Mouse (Mus musculus) limb, embryonic 14.5 days (tissue): Measurements from ENCODE around the gene Zfp385c. TPM values are rescaled to one million over a fixed set of nuclear protein-coding genes. Genes with fewer than 3 reads are reported as not detected.

ENCODE experiments used
- ATAC-seq: fragments of 200-750 bp; cut with Nextera tagmentation; 2 replicates; pipeline ENCODE4 v1.8.0; 2017; ENCODE audit warnings: low read depth, moderate number of reproducible peaks, moderate TSS enrichment; ENCODE audit not compliant: low FRiP score
- DNase-seq: peaks from one replicate; pipeline ENCODE4 v3.0.0-alpha.2; 2015; ENCODE audit warnings: low spot score
- H3K27ac ChIP-seq: fragments of 300-500 bp; sonication (generic); replicated peaks from 2 replicates; pipeline ENCODE4 v1.5.1; 2014; ENCODE audit warnings: low read depth, mild to moderate bottlenecking, low read length, moderate library complexity, mixed read lengths
- H3K27me3 ChIP-seq: fragments of 300-500 bp; sonication (generic); 2 replicates; pipeline ENCODE4 v1.6.1; 2014; ENCODE audit warnings: low read length, mixed read lengths; ENCODE audit not compliant: control insufficient read depth, insufficient read depth
- H3K36me3 ChIP-seq: fragments of 300-500 bp; sonication (generic); 2 replicates; pipeline ENCODE4 v1.6.1; 2014; ENCODE audit warnings: mild to moderate bottlenecking, low read length, moderate library complexity, mixed read lengths; ENCODE audit not compliant: control insufficient read depth, insufficient read depth
- H3K4me1 ChIP-seq: fragments of 300-500 bp; sonication (generic); 2 replicates; pipeline ENCODE4 v1.6.1; 2014; ENCODE audit warnings: antibody characterized with exemption, low read length, mixed read lengths; ENCODE audit not compliant: control insufficient read depth, insufficient read depth
- H3K4me2 ChIP-seq: fragments of 300-500 bp; sonication (generic); replicated peaks from 2 replicates; pipeline ENCODE4 v1.6.1; 2014; ENCODE audit warnings: low read depth, mild to moderate bottlenecking, low read length, moderate library complexity; ENCODE audit not compliant: severe bottlenecking
- H3K4me3 ChIP-seq: fragments of 300-500 bp; sonication (generic); replicated peaks from 2 replicates; pipeline ENCODE4 v1.5.1; 2014; ENCODE audit warnings: low read length
- H3K9ac ChIP-seq: fragments of 300-500 bp; sonication (generic); 2 replicates; pipeline ENCODE4 v1.6.1; 2014; ENCODE audit warnings: mild to moderate bottlenecking, low read depth, low read length, moderate library complexity; ENCODE audit not compliant: severe bottlenecking
- H3K9me3 ChIP-seq: fragments of 300-500 bp; sonication (generic); 2 replicates; pipeline ENCODE4 v1.6.1; 2016; ENCODE audit warnings: low read length; ENCODE audit not compliant: control insufficient read depth
- POLR2A ChIP-seq: fragments of 200-500 bp; IDR thresholded peaks from 2 replicates; pipeline ENCODE4 v1.8.0; 2012; ENCODE audit warnings: inconsistent platforms, mild to moderate bottlenecking, moderate library complexity, borderline replicate concordance; ENCODE audit not compliant: insufficient read depth, insufficient read length; ENCODE audit errors: extremely low read depth
- WGBS: fragments of 180-500 bp; shearing (Covaris S2); extraction: QIAGEN DNeasy Blood & Tissue Kit; methylation state at CpG from one replicate; pipeline ENCODE4 v1.1.7; 2014; 5-methylcytosine and 5-hydroxymethylcytosine counted together
- polyA plus RNA-seq, 2 experiments: library from polyadenylated mRNA; depleted of rRNA in 1 of 2; stranded (reverse) in 1 of 2; unstranded in 1 of 2; fragments of >200 nt; fragmentation: Nextera tagmentation in 1 of 2; extraction: Ambion mirVana in 1 of 2; gene quantifications; 2 replicates each; pipeline versions ENCODE4 v1.2.1 to v1.2.3; 2012 to 2014

The Zfp385c gene
- polyA plus RNA-seq, 2 experiments, result 0.72 to 6.4 TPM

- WGBS, result 82% methylated on average over 6 of the region's 6 CpGs
- no peak for TF ChIP-seq POLR2A
- no peak overlapping the region for H3K9ac ChIP-seq
- no peak for DNase-seq
- no peak overlapping the region for H3K4me3 ChIP-seq
- H3K4me2 ChIP-seq, result no peak overlapping the region
- no peak overlapping the region for H3K27ac ChIP-seq
- H3K4me1 ChIP-seq, result no peaks in the 10 kb centered on the region
- H3K9me3 ChIP-seq, result no peaks in the 10 kb centered on the region
- peaks cover 8% of the 10 kb centered on the region; the same call in 1 of the 2 replicates for H3K36me3 ChIP-seq
- H3K27me3 ChIP-seq, result no peaks in the 10 kb centered on the region
- no peak for ATAC-seq
Measured at GRCm38 (mm10) chr11:100728601-100729000, 36.3 kb upstream of the Zfp385c start.

DNA sequence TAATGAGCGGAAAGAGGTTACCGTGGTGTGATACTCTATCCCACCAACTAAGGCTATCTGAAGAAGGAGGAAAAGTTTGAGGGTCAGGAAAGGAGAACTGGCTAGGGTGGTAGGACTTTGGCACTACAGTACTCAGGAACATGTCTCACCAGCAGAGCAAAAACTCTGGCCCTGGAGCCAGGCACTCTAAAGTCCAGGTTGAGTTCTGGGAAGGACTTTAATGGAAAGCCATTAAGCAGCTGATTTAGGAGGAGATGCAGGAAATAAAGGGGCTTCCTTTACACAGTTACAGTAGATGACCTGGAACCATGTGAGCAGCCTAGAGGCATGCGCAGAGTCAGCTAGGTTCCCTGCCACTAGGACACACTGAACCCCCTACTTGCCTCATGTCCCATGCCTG lies 34.9 kb upstream of the Zfp385c start:
- H3K27me3 ChIP-seq, result no peaks in the 10 kb centered on the region

DNA sequence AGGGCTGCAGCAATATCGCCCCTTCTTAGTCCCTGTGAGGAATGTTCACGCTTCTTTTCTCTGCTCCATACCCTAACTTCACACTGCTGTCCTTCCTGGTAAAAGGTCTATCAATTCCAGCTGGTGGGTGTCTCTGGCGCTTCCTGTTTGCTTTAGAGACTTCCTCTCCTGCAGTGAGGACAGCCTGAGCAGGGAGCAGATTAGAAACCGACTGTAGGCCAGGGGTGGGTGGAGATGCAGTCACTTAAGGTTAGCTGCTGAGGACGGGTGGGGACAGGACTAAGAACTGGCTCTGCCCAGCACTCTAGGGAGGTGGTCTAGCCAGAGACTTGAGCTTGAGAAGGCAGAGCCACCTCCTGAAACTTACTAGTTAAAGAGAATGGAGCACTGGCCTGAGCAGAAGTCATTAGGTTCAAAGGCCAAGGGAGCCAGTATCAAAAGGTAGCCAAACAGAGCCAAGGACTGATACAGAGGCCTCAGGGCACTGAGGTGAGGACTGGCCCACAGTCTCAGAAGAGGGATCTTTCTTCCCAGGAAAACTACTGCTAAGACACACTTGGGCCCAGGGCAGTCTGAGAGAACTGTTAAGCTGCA lies 32.8 kb upstream of the Zfp385c start:
- Histone ChIP-seq H3K9me3 (no peaks in the 10 kb centered on the region), H3K27me3 (no peaks in the 10 kb centered on the region), H3K4me1 (peaks cover 3% of the 10 kb centered on the region; the same call in 1 of the 2 replicates), H3K27ac (no peak overlapping the region; the same call in 1 of the 2 replicates), H3K36me3 (peaks cover 11% of the 10 kb centered on the region), H3K9ac (no peak overlapping the region), H3K4me2 (no peak overlapping the region), H3K4me3 (no peak overlapping the region)
- no peak for TF ChIP-seq POLR2A
- ATAC-seq (no peak), DNase-seq (no peak)
- 28% methylated on average over 5 of the region's 5 CpGs for WGBS

More for the DNA sequence above, 34.9 kb upstream of the Zfp385c start:
- Histone ChIP-seq H3K4me1 (peaks cover 3% of the 10 kb centered on the region; the same call in 1 of the 2 replicates), H3K9ac (no peak overlapping the region), H3K9me3 (no peaks in the 10 kb centered on the region), H3K27ac (no peak overlapping the region), H3K36me3 (peaks cover 7% of the 10 kb centered on the region; the same call in 1 of the 2 replicates), H3K4me2 (no peak overlapping the region), H3K4me3 (no peak overlapping the region)
- TF ChIP-seq POLR2A, result no peak
- DNase-seq (no peak), ATAC-seq (no peak)
- WGBS, result 90% methylated on average over 3 of the region's 3 CpGs

GRCm38 (mm10) chr11:100722493-100723028 lies 30.3 kb upstream of the Zfp385c start:
- no peak overlapping the region for H3K27ac ChIP-seq
- H3K4me2 ChIP-seq, result no peak overlapping the region
- no peaks in the 10 kb centered on the region for H3K9me3 ChIP-seq
- TF ChIP-seq POLR2A, result no peak
- 58% methylated on average over 2 of the region's 2 CpGs for WGBS
- no peaks in the 10 kb centered on the region for H3K27me3 ChIP-seq
- H3K4me3 ChIP-seq, result no peak overlapping the region
- H3K4me1 ChIP-seq, result peaks cover 3% of the 10 kb centered on the region; the same call in 1 of the 2 replicates
- H3K36me3 ChIP-seq, result peaks cover 28% of the 10 kb centered on the region
- no peak overlapping the region for H3K9ac ChIP-seq
- no peak for ATAC-seq
- DNase-seq, result no peak

GRCm38 (mm10) chr11:100721776-100722492 lies 29.7 kb upstream of the Zfp385c start:
- Histone ChIP-seq H3K9ac (no peak overlapping the region), H3K36me3 (peaks cover 34% of the 10 kb centered on the region), H3K27ac (0 out of 2 replicates have a peak overlapping the region, but pooled peaks have one; percentile 33), H3K4me2 (no peak overlapping the region), H3K4me3 (no peak overlapping the region), H3K9me3 (no peaks in the 10 kb centered on the region), H3K27me3 (no peaks in the 10 kb centered on the region), H3K4me1 (peaks cover 3% of the 10 kb centered on the region; the same call in 1 of the 2 replicates)
- no peak for TF ChIP-seq POLR2A
- no peak for ATAC-seq
- DNase-seq, result no peak
- 72% methylated on average over 8 of the region's 8 CpGs for WGBS
